ENCODE assay signal across 24 mouse cellular contexts in genomic region chr5:53042771-53043371, GRCm38 (mm10). TPM values are rescaled to one million over a fixed set of nuclear protein-coding genes. Genes with fewer than 3 reads are reported as not detected.
DNase-seq lines count a peak whose midpoint lies in the region; ATAC-seq and TF ChIP-seq lines count a peak whose summit lies in the region.
"Had no signal": no experiment of that assay in that cellular context is flagged by ENCODE, and none has a peak within 500 bp of the region (broad histone marks: within the 10 kb centered on the region; RNA-seq: fewer than 3 reads in every experiment).

No protein-coding gene starts in this region.

- no peaks in the 10 kb centered on the region for H3K27me3 ChIP-seq in lung, embryonic 14.5 days (ENCODE audit: insufficient read depth, low read length)
- no peaks in the 10 kb centered on the region for H3K27me3 ChIP-seq in lung, postnatal 0 days (replicated peaks; ENCODE audit: insufficient read depth, low read length)
- no peaks in the 10 kb centered on the region for H3K27me3 ChIP-seq in intestine, embryonic 15.5 days (replicated peaks)
- no peaks in the 10 kb centered on the region for H3K27me3 ChIP-seq in intestine, postnatal 0 days (replicated peaks; ENCODE audit: control insufficient read depth, insufficient read depth, low read length)

- no peak overlapping the region for H3K4me2 ChIP-seq in lung, embryonic 14.5 days
- no peak overlapping the region for H3K4me2 ChIP-seq in lung, postnatal 0 days (replicated peaks; ENCODE audit: low read depth, low read length)
- H3K4me2 ChIP-seq in intestine, embryonic 15.5 days (replicated peaks), result no peak overlapping the region
- H3K4me2 ChIP-seq in intestine, postnatal 0 days (replicated peaks; ENCODE audit: low read depth), result peak overlapping the region; percentile 27; the same call in 1 of the 2 replicates
- H3K4me2 ChIP-seq: forebrain, embryonic 13.5 days; heart, embryonic 13.5 days; hindbrain, embryonic 14.5 days had no signal

- no peak for TF ChIP-seq CTCF in lung, embryonic 14.5 days (IDR thresholded peaks at IDR 0.05; ENCODE audit: low read depth)
- no peak for TF ChIP-seq CTCF in lung, postnatal 0 days (IDR thresholded peaks at IDR 0.05)
- TF ChIP-seq CTCF in intestine, postnatal 0 days (IDR thresholded peaks at IDR 0.05; ENCODE audit: low read depth), result no peak

- H3K36me3 ChIP-seq in lung, embryonic 14.5 days (ENCODE audit: insufficient read depth), result no peaks in the 10 kb centered on the region
- no peaks in the 10 kb centered on the region for H3K36me3 ChIP-seq in lung, postnatal 0 days (ENCODE audit: insufficient read depth, low read length)
- H3K36me3 ChIP-seq in intestine, embryonic 15.5 days, result no peaks in the 10 kb centered on the region
- H3K36me3 ChIP-seq in intestine, postnatal 0 days (ENCODE audit: control insufficient read depth, insufficient read depth), result no peaks in the 10 kb centered on the region
- H3K36me3 ChIP-seq: forebrain, embryonic 10.5 days; heart, embryonic 10.5 days; heart, embryonic 13.5 days had no signal

- H3K4me1 ChIP-seq in lung, embryonic 14.5 days (ENCODE audit: insufficient read depth), result peaks cover 6% of the 10 kb centered on the region; the same call in 1 of the 2 replicates
- no peaks in the 10 kb centered on the region for H3K4me1 ChIP-seq in lung, postnatal 0 days (ENCODE audit: insufficient read depth, low read depth, low read length)
- peaks cover 8% of the 10 kb centered on the region for H3K4me1 ChIP-seq in intestine, embryonic 15.5 days (replicated peaks)
- H3K4me1 ChIP-seq in intestine, postnatal 0 days (replicated peaks; ENCODE audit: control insufficient read depth, insufficient read depth, low read length), result peaks cover 13% of the 10 kb centered on the region

- no peak overlapping the region for H3K9ac ChIP-seq in lung, embryonic 14.5 days
- H3K9ac ChIP-seq in lung, postnatal 0 days (replicated peaks; ENCODE audit: low read depth), result no peak overlapping the region
- no peak overlapping the region for H3K9ac ChIP-seq in intestine, embryonic 15.5 days
- no peak overlapping the region for H3K9ac ChIP-seq in intestine, postnatal 0 days (ENCODE audit: low read depth, low read length)
- H3K9ac ChIP-seq: forebrain, embryonic 13.5 days; heart, embryonic 13.5 days; hindbrain, embryonic 14.5 days had no signal

- no peak for TF ChIP-seq EP300 in lung, postnatal 0 days (IDR thresholded peaks at IDR 0.05)

- no peak overlapping the region for H3K4me3 ChIP-seq in lung, embryonic 14.5 days (ENCODE audit: low read depth, low read length)
- H3K4me3 ChIP-seq in lung, postnatal 0 days (ENCODE audit: low read depth, low read length), result no peak overlapping the region
- H3K4me3 ChIP-seq in intestine, embryonic 15.5 days (replicated peaks), result no peak overlapping the region
- no peak overlapping the region for H3K4me3 ChIP-seq in intestine, postnatal 0 days (ENCODE audit: low read depth, low read length)
- H3K4me3 ChIP-seq: forebrain, embryonic 10.5 days; forebrain, embryonic 13.5 days; heart, adult 2 months; heart, embryonic 10.5 days; heart, embryonic 13.5 days had no signal

- H3K27ac ChIP-seq in lung, embryonic 14.5 days (ENCODE audit: low read depth), result peak overlapping the region; percentile 67; the same call in 1 of the 2 replicates
- no peak overlapping the region for H3K27ac ChIP-seq in lung, postnatal 0 days (ENCODE audit: low read length)
- peak overlapping the region; percentile 54; the same call in 1 of the 2 replicates for H3K27ac ChIP-seq in intestine, embryonic 15.5 days
- H3K27ac ChIP-seq in intestine, postnatal 0 days (ENCODE audit: low read depth, low read length), result peak overlapping the region; percentile 88
- H3K27ac ChIP-seq: forebrain, embryonic 10.5 days; forebrain, embryonic 13.5 days; heart, adult 2 months; heart, embryonic 10.5 days; heart, embryonic 13.5 days; hindbrain, embryonic 14.5 days had no signal

- WGBS in lung, embryonic 14.5 days, result 83% methylated on average over 8 of the region's 8 CpGs
- 86% methylated on average over 8 of the region's 8 CpGs for WGBS in lung, postnatal 0 days
- WGBS in intestine, embryonic 15.5 days, result 71% methylated on average over 8 of the region's 8 CpGs
- WGBS in intestine, postnatal 0 days, result 48% methylated on average over 8 of the region's 8 CpGs

- DNase-seq in lung, embryonic 14.5 days, result no peak
- DNase-seq in lung, postnatal 0 days (ENCODE audit: low spot score), result no peak
- DNase-seq in retina, postnatal 1 day, result no peak
- no peak for DNase-seq in neural tube, embryonic 10.5 days (ENCODE audit: extremely low spot score, low spot score)
- DNase-seq: adrenal gland, postnatal 36 days; cerebellum, adult 18-20 months; cerebellum, adult 9-10 months; cerebellum, postnatal 14 days; gastrocnemius, postnatal 10 days; gastrocnemius, postnatal 36 days; heart, postnatal 14 days; heart, postnatal 4 days had no signal

- H3K9me3 ChIP-seq in lung, embryonic 14.5 days (ENCODE audit: low read depth, low read length), result no peaks in the 10 kb centered on the region
- no peaks in the 10 kb centered on the region for H3K9me3 ChIP-seq in lung, postnatal 0 days (ENCODE audit: low read length)
- no peaks in the 10 kb centered on the region for H3K9me3 ChIP-seq in intestine, embryonic 15.5 days
- H3K9me3 ChIP-seq in intestine, postnatal 0 days (ENCODE audit: control insufficient read depth), result no peaks in the 10 kb centered on the region
- H3K9me3 ChIP-seq: forebrain, embryonic 10.5 days; forebrain, embryonic 13.5 days; heart, embryonic 10.5 days; heart, embryonic 13.5 days had no signal

- peak; percentile 16; the same call in 1 of the 2 replicates for ATAC-seq in lung, embryonic 14.5 days (ENCODE audit: insufficient read depth)
- ATAC-seq in lung, postnatal 0 days, result no peak
- ATAC-seq in intestine, embryonic 15.5 days, result peak; percentile 66
- peak; percentile 85 for ATAC-seq in intestine, postnatal 0 days
- ATAC-seq: activated CD4-positive, CD25-positive, alpha-beta regulatory T cell, adult 4 months; forebrain, embryonic 13.5 days; forebrain, embryonic 16.5 days had no signal

RNA-seq across cellular contexts. Expression of gene Slc34a2, which starts 5.0 kb away (rescaled TPM):
- 0.67 and 0.83 TPM in 2 replicates for polyA plus RNA-seq in lung, embryonic 14.5 days (2014; fragmentation: Nextera tagmentation; extraction: Ambion mirVana)
- 772 and 801 TPM in 2 replicates for polyA plus RNA-seq in lung, postnatal 0 days (2015; fragmentation: Nextera tagmentation; extraction: Ambion mirVana)
- polyA plus RNA-seq in intestine, embryonic 15.5 days (2015; fragmentation: Nextera tagmentation; extraction: Ambion mirVana), result 16.3 and 18.3 TPM in 2 replicates
- 132 and 161 TPM in 2 replicates for polyA plus RNA-seq in intestine, postnatal 0 days (2015; fragmentation: Nextera tagmentation; extraction: Ambion mirVana)
- polyA plus RNA-seq: activated CD4-positive, CD25-positive, alpha-beta regulatory T cell, adult 4 months; embryonic facial prominence, embryonic 11.5 days; forebrain, embryonic 10.5 days; forebrain, embryonic 13.5 days; forebrain, embryonic 16.5 days; heart, embryonic 10.5 days; heart, embryonic 13.5 days; hindbrain, embryonic 11.5 days had no signal
